Mouse (Mus musculus): ENCODE measurements around the gene Dbi.

Gene Dbi

DNA sequence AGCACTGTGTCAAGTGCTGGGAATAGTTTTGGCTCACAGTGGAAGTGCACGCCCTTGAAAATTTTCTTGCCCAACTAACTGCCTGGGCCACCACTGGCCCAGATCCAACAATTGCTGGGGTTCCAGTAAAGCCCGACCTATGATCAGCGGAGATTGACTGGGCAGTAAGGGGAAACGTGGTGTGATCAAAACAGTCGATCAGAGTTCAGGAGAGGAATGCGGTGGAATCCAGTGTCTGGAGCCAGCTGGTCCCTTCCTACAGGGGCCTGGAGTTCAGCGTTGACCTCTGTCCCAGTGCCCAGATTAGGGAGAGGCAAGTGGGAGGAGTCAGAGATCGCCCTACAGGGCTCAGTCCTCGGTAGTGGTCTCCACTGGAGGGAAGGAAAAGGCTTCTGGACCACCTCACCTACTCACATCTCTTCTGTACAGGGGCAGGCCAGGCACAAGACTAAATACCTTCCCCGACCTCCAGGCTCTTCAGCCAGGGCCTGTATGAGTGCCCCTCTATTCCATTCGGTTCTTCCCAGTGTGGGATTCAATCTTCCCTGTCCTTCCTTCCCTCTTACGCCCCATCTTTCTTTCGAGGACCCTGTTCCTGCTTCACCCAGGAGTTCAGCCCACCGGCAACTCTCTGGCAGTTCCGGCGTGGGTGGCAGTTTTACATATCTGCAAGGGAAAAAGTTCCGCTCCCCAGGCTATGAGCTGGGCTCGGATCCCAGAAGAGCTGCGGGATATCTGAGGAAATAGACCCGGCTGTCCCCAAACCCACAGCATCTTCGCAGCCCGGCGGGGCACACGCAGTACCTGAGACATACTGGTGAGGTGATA, 523 bp downstream of the Dbi start:
- DNase-seq: peak; percentile 53

DNA sequence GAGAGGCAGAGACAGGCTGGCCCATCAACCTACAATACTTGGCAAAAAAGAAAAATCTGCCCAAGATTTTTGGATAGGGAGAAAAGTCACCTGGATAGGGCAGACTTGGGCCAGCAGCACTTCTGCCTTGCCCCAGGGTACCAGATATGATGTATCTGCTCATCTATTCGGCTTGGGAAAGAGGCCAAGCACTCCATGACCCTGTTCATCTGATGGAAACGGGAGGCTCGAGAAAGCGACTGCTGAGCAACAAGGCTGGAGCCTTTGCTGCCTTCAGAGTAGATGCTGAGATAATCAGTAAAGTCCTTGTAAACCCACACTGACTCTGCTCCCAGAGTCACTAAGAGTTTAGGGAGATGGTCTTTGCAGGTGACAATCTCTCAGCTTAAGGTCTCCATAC, 1.5 kb downstream of the Dbi start:
- peak; percentile 30 for DNase-seq

DNA sequence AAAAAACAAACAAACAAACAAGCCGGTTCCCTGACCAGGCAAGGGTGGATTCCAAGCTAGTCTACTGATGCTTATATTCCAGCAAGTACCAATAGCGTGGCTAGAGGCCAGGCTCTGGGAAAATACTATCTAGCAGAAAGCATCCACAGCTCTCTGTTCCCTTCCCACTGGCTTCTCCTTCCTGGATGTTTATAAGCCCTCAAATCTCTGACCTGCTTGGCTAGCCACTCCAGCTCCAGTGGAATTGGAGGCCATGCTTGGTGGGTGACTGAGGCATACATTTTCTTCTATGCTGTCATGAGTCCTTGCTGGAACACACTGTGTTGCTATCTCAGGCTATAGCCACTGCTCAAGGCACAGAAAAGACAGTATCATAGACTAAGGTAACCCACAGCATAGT, 2.0 kb downstream of the Dbi start:
- no peak for DNase-seq

DNA sequence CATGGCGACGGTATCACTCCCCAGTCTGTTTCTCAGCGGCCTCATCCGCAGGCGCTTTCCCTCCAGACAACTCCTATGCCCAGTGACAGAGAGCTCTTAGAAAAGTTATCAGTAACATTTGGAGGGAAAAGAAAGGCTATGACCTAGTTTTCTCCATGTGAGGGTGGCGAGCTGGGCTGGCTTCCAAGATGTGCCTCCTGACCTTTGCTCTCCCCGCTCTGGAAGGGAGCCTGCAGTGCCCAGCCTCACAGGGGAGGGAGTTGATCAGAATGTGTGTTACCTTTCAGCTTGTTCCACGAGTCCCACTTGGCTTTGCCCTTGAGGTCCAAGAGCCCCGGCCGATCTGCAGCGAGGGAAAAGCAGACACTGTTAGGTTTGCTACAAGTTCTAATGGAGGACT, 4.8 kb downstream of the Dbi start:
- DNase-seq: no peak

DNA sequence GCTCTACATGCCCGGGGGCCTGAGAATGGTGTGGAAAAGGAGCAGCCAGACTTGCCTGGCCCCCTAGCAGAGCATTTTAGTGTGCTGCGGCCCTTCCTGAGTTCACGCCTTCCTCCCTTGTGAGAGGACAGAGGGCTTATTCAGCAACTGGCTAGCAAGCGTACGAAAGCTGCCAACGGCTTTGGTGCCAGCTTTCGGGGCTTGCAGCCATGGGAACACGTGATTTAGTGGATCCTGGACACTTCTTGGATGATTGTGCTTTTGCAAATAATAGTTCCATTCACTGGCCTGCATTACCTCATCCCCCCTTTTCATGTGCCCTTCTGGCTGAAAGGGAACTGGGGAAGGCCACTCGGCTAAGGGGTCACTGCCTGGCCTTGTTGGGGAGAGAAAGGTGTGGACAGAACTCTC, 5.2 kb downstream of the Dbi start:
- DNase-seq: peak; percentile 77

DNA sequence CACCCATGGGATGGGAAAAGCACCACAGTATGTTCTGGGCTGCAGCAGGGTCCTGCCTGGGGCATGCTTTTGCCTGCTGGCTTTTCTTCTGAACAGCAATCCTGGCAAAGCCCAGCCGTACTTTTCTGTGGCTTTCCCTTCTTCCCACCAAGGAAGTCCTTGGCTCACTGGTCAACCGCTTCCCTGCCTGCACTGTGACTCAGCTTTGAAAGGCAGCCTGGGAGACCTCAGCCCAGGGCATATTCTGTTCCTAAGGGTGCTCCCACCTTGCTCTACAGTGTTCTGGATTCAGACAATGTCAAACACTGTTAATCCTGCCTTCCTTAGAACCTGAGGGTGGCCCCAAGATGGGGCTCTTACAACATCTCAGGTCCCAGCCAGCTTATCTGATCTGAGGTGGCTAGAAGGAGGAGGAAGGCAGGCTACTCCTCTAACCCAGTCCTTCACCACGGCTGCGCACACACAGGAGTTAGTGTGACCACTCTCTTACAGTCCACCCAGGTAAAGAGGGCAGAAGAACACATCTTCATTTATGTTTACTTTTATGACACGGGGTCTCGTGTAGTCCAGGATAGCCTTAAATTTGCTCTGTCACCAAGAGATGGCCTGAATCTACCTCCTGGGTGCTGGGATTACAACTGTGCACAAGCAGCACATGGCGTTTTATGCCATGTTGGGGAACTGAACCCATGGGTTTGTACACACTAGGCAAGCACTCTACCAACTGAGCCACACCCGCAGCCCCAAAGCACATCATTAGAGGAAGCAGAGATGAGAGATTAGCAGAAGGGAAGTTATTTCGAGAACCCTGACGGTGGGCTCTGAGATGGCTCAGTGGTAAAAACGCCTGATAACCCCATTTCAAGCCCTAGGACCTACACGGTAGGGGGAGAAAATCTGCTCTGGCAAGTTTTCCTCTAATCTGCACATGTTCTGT, 8.4 kb downstream of the Dbi start:
- no peak for DNase-seq

DNA sequence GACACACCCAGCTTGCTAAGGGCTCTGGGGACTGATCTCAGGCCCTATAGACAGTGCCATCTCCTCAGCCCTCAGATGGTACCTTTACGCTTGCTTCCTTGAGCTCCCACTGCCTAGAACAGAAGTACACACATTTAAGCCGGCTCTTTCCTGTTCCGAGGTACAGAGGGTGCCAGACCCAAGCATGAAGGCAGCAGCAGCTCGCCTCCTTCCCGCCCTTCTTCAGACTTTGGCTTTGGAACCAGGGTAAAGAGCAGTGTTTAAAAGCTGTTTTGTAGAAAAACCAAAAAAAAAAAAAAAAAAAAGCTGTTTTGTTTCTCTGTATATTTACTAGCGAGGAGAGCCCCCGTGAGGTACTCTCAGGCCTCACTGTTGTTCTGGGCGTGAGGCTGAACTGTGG, 9.1 kb downstream of the Dbi start:
- no peak for DNase-seq

DNA sequence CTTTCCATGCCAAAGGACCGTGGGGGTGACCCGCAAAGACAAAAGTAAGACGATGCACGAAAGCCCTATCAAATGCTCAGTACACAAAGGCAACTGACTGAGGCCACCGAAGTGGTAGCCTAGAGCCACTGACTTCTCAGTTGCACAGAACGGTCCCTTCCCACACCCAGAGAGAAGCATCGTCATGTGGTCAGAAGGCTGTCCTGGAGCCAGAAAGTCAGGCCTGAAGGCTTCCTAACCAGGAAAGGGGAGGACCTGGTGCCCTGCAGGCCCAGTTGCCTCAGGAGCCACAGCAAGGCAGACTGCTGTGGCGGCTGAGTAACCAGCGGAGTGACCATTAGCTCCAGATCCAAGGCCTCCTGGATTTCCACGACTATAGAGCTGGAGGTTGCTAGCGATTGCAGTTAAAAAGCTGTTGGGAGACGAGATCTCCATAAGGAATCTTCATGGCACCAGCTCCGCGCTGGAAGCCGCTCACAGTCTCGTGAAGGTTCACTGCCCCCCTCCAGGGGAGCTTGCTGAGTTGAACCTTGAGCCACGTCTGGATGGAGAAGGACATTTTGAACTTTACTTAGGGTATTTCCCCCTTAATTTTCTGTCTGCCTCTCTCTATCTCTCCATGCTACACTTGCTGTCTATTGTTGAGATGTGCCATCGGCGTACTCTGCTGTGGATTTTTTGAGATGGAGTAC, 11.0 kb downstream of the Dbi start:
- no peak for DNase-seq

DNA sequence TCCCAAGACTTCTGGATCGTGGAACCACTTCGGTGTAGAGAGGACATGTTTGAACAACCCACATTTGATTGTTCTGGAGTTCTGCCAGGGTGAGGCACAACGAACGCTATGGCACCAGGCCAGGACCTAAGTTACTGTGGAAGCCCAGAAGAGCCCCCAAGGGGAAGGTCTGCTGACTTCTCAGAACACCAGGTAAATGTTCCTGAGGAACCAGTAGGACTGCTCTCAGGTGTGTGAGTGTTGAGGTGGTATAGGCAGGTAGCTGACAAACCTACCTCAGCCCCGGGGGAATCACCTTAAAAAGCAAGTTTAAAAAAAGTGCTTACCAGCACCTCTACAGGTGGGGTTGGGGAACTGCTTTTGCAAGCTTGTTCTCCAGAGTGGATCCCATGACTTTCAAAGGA, 15.3 kb downstream of the Dbi start:
- DNase-seq: no peak

DNA sequence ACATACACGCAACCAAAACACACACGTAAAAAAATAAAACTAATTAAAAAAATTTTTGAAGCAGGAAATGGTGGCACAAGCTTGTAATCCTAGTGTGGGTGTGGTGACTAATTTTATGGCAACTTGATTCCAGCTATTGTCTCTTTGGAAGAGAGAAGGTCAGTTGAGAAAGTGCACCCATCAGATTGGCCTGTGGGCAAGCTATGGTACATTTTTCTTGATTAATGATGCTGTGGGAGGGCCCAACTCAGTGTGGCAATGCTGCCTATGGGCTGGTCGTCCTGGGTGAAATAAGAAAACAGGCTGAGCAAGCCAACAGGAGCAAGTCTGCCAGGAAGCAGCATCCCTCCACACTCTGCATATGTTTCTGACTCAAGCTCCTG, 19.7 kb downstream of the Dbi start:
- DNase-seq: no peak

DNA sequence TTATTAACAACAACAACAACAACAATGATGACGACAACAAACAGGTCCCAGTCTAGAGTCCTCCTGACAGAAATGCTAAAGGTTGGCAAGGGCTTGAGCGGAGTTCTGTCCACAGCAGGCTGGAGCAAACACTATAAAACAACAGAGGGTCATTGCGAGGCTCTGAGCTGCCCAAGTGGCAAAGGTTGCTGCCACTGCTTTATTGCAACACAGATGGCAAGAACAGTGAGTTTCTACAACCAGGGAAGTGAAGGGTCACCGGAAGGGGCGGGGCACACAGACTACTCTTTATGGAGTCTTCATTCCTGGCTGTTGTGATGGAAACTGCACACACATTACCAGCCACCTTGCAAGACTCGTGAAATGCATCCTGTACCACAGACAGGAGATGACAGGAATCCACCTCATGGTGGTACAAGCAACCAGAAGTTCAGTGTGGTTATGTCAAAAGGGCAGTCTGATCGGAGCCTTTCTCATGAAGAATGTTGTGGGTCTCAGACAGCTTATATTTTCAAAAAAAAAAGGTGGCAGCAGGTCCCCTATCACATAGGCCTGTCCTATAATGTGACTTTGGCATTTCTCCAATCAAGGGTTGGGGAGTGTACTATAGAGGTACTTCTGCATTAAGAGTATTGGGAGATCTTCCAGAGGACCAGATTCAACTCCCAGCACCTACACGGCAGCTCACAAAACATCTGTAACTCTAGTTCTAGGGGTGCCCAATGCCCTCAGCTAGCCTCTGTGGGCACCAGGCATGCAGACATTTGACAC, 20.2 kb downstream of the Dbi start:
- no peak for DNase-seq

DNA sequence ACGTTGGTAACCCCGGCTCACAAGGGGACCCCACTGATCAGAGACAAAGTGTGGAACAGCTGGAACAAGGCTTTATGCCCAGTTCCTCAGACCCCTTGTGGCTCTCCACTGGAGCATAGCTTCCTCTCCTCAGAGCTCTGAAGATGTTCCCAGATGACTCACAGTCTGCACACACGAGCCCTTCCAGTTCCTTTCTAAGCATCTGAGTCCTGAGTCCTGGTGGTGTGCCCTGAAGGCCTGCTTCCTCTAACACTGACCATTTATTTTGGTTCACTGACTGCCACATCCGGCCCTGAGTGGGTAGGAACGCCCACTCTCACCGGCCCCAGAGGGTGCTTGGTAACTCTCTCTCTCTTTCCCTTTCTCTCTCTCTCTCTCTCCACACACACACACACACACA, 21.4 kb downstream of the Dbi start:
- no peak for DNase-seq

DNA sequence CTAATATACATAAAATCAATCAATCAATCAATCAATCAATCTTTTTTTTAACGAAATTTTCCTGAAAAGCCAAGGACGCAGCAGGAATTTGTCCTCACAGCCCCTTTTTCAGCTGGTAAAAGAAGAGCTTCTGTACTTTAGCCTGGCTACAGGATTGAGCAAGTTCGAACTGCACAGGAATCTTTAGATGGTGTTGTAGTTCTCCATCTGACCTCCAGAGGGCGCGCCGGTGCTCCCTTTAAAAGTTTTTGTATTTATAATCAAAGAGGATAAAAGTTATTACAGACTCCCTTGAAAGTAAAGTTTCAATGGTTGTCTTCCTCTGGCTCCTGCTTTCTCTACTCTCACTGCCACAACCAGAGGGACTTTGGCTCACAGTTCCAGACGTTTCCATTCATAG, 22.6 kb downstream of the Dbi start:
- DNase-seq: peak; percentile 61

DNA sequence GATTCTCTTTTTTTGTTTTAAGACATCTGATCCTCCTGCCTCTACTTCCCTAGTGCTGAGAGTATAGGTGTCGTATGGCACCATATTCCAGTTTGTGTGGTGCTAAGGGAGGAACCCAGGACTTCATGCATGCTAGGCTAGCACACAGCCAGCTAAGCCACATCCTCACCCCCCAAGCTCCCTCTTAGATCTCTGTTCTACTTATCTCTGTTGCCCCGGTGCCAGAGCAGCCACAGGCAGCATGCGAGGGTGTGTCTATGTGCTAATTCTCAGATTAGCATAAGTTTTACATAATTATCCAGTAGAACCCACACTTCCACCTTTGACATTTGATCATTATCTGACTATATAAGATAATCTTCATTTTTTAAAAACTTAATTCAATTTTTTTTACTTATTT, 26.0 kb downstream of the Dbi start:
- no peak for DNase-seq

DNA sequence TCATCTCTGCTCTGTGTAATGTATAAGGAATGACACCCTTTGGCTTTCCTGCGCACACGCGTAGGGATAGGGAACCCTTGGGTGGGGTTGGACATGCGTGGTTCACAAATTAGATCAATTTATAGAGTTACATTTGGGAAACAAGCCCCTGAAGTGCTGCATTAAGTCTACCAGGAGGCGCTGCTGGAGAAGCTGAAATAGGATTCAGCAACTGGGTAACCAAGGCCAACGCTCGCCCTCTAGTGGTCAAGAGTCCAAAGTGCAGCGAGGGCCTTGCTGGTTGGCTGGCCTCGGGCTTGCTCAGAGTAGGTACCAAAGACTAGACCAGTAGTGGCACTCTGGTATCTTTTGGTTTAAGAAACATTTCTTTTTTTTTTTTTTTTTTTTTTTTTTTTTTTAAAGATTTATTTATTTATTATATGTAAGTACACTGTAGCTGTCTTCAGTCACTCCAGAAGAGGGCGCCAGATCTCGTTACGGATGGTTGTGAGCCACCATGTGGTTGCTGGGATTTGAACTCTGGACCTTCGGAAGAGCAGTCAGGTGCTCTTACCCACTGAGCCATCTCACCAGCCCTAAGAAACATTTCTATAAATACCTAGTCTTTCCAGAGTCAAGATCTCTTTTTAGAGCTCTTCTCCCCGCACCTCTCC, 27.3 kb downstream of the Dbi start:
- peak; percentile 81 for DNase-seq

DNA sequence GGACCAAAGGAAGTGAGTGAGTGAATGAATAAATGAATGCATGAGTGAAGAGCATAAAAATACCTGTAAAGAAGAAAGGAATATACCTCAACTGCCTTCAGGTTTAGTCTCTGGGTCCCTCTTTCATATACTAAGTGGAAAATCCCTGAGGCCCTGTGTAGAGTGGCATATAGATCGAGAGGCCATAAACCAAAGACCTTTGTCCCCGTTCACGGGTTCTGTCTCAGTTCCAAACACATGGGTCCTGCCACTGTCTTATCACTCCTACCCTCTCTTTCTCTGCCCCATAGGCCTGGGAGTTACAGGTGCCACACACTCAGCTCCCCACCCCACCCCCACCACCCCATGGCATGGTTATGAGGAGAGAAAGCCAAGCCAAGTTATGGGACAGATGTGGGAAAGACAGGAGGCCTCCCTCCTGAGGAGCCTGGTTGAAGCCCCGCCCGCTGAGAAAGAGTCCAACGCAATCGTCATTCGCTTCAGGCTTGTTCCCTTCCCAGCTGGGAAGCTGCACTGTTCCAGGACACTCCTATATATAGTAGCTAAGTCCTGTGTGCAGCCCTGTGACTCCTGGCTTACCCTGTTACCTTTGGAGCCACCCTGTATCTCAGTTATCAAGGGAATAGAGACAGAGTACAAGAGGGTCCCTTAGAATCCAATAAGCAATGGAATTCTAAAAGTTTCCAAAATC, 29.9 kb downstream of the Dbi start:
- no peak for DNase-seq

DNA sequence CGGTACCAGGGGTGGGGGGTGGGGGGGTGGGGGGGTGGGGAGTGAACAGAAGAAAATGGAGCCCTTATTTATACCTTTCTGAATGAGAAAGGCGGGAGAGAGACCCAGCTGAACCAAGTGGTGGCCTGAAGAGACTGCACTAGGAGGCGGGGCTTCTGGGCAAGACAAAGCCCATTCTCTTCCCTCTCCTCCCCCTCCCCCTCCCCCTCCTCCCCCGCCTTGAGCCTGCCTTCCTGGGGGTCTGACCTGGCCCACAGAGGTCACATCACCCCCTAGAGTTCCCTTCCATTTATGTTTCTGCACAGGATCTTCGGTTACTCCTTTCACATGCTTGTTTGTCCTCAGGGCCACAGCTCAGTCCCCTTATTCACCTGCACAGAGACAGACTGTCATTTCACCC, 31.7 kb downstream of the Dbi start:
- DNase-seq: no peak

DNA sequence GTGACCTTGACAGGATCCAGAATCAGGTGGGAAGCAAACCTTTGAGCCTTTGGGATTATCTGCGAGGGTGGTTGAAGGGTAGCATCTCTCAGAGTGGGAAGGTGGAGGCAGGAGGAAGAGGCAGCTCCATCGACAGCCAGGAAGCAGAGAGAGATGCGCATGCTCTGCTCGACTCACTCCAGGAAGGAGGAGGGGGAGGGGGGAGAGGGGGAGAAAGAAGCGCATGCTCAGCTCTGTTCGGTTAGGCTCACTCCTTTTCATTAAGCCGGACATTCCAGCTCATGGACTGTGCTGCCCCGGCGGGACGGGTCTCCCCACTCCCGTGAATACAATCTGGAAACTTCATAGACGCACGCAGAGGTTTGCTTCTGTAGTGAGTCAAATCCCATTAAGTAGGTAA, 34.2 kb downstream of the Dbi start:
- DNase-seq: no peak

DNA sequence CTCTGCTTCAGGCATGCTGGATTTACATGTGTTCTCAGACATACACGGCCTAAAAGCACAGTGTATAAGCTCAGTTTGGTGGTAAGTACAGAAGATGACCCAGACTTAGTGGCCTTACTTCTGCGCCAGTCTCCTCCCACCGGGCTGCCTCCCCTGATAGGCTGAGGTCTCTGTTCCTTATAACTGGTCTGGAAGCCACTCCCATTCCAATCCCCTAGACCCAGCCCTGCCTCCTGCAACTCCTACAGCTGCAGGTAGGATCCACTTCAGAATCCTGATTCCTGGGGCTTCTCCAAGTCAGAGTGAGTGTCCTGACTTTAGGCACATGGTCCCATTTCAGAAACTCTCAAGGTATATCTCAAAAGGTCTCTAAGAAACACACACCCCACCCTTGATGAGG, 35.2 kb downstream of the Dbi start:
- DNase-seq: no peak

DNA sequence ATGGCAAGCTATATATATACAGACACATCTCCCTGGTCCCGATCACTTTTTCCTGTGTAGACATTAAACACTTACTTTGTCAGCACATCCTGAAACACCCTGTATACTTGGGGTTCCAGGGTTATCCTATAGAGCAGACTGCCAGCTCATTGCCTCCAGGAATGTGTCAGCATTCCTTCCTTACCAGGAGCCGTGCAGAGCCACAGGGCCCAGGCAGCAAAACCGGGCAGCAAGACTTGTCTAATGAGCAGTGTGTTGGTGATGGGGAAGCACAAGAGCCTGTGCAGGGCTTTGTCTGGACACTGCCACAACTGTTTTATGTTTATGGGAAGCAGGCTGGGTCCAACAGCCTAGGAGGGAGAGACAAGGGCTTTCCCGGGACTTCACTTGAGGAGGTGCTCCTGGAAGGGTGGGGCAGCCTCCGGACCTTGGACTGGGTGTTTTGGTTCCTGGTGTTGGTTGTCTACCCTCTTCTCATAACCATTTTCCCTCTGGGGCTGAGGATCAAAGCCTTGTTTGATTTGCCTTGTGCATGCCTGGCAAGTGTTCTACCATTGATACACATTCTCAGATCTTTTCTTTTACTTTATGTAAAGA, 36.9 kb downstream of the Dbi start:
- DNase-seq: no peak

DNA sequence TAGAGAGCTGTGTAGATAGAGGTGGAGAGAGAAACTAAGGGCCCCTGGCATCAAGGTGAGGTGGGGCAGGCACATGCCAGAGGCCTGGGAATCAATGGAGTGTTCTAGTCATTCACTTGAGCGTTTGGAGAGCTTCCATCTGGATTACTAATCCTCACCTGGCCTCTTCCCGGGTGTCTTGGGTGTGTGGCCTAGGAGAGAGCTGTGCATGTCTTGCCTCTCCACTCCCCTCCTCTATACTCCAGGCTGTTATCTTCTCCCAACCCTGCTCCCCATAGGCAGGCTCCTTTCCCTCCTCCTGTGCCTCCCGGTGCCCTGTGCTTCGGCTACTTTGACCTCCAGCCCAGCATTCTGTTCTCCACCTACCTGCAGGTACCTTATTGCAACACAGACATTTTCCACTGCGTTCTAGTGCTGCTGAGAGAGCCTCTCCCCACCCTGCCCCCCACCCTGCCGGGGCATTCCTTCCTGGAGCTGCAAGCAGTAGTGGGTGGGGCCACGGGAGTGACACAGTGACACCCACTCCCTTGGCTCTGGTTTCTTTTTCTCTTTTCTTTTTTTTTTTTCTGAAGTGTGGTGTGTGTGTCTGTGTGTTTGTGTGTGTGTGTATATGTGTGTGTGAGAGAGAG, 37.8 kb downstream of the Dbi start:
- DNase-seq: no peak

Measured in cerebellum, adult 8-10 months (tissue).